Mouse (Mus musculus): ENCODE data around the gene Rbm33.

Rbm33 gene

DNA sequence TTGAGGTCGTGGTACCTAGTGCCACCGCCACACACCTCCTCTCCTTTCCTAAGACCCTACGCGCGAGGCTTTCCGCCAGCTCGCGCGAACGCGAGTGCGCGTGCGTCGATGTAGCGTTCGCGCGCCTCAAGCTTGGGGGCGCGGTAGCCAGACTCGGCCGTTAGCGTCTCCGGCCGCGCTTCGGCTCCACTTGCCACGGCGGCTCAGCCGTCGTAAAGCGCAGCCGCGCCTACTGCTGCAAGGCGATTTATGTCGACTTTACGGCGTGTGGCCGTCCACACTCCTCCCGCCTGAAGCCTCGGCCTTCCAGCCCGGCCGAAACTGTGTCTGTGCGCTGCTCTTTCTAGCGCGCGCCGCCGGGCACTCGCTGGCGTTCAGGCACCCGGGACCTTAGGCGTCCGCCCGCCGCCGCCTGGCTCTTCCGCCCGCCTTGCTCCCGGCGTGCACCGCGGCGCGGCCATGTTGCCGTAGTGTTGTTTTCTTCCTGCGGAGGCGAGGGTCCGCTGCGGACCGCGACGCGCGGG, at the start of gene Rbm33:
Rbm33 (plus strand) TSS at position 400 of the 524 bp plus-strand sequence.
- peak; percentile 88 for DNase-seq (ENCODE audit: low spot score)

GRCm38 (mm10) chr5:28267576-28267975, 49.3 kb upstream of the Rbm33 start:
- no peak for DNase-seq (ENCODE audit: low spot score)

DNA sequence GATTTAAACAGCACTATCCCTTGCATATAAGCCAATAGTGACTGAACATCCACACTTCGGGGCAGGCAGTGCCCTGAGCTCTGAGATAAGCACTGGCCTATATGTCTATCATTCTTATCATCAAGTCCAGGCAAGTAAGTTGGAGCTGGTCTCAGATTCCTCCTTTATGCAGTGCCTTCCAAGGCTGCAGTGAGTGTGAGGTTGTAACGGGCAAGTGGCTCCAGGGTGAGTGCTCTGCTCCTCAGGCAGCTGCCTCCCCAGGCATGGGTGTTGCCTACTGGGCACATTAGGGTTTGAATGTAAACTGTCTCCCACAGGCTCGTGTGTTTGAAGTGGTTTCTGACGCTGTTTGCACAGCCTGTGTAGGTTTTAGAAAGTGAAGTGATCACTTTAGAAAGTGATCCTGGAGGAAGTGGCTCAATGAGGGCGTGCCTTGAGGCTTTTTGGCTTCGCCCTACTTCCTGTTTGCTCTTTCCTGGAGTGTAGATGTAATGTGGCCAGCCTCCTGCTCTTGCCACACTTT, 47.4 kb upstream of the Rbm33 start:
- no peak for DNase-seq (ENCODE audit: low spot score)

DNA sequence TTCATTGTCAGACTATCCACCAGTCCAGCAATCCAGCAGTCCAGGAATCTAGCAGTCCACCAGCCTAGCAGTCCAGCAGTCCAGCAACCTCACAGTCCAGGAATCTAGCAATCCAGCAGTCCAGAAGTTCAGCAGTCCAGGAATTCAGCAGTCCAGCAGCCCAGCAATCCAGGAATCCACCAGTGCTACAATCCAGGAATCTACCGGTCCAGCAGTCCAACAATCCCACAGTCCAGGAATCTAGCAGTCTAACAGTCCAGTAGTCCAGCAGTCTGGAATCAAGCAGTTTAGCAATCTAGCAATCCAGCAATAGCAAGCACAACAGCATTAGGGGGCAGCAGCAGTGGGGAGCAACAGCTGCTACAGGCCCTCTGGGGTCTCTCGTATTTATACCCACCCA, 44.1 kb upstream of the Rbm33 start:
- DNase-seq (ENCODE audit: low spot score): peak; percentile 22

DNA sequence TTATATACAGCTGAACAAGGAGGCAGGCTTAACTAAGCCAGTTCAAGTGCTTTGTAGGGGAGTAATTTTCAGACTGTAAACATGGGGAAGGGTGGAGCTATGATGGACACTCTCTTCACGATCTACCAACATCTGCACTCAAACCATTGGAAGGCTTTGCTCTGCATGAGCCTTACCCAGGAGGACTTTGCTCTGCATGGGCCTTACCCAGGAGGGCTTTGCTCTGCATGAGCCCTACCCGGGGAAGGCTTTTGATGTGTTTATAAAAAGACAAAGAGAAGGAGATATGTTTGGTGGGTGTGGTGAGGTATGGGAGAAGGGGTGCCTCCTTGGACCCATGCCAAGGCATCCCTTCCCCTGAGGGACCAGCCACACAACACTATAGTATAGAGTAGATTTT, 39.6 kb upstream of the Rbm33 start:
- no peak for DNase-seq (ENCODE audit: low spot score)

DNA sequence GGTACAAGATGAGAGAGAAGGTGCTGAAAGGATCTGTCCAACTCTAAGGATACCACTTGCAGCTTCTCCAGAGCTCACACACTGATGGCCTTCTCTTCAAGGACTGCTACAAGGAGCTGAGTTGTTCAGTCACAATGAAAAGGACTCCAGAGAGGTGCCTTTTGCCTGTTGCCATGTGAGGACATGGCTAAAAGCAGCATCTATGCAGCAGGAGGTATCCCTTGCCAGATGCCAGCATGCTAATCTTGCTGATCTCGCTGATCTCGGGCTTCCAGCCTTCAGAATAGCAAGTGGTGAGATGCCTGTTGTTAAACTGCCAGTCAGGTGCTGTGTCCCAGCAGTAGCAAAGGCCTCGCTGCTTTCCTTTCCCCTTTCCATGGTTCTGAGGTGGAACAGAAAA, 27.8 kb upstream of the Rbm33 start:
- DNase-seq (ENCODE audit: low spot score): no peak

DNA sequence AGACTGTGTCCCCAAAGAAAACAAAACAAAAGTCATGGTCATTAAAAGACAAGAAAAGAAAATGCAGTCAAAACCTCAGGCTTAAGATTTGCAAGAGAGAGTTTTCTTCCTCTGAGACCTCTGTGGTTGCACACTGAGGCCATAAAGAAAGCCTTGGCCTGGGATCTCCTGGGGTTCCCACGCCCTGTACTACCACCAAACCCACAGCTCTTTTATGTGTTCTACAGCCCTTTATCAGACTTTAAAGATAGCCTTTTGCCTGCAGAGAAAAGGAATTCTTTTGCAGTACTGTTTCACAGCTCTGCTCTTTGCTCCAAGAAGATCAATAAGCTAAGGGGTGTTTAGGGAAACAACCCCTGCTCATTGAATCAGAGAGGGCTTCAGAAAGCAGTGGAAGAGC, 26.3 kb upstream of the Rbm33 start:
- no peak for DNase-seq (ENCODE audit: low spot score)

DNA sequence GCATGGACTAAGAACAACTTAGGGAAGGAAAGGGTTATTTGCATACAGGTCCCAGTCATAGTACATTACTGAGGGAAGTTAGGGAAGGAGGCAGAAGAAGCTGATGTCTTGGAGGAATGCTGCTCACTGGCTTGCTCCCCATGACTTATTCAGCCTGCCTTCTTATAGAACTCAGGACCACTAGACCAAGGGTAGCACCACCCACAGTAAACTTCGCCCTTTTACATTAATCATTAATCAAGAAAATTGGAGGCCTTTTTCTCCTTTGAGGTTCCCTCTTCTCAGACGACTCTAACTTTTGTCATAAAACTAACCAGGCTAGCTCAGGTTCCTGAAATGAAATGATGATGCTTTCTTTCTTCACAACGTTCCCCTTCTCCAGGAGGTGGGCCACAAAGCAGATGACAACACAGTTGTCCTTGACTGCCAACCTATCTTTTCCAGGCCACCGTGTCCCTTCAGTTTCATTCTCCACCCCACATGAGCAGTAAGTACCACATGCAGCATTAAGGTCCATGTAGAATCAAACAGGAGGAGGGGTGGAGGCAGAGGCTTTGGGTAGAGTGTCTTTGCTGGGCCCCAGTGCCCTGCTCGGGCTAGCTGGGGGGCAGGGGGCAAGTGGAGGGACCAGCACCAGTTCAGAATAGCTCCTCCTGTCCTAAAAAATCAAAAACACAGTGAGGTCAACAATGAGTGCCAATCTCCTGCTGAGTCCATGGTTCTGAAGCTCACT, 25.6 kb upstream of the Rbm33 start:
- DNase-seq (ENCODE audit: low spot score): no peak

DNA sequence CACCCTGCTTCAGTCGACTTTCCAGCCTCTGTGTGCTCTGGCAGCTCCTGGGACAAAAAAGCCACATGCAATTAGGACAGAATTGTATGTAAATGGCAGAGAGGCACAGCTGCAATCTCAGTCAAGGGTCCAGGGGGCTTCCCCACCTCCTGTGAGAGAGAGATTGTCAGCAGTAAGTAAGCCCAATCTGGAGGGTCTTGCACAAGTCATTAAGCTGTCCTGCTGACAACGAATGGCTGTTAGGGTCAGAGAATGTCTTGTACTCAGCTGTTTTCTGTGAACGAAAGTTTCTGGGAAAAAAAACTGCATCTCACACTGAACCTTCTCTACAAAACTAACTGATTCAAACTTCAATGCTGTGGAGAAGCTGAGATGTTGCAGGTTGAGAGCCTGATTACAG, 24.6 kb upstream of the Rbm33 start:
- no peak for DNase-seq (ENCODE audit: low spot score)

GRCm38 (mm10) chr5:28293990-28294389, 22.9 kb upstream of the Rbm33 start:
- DNase-seq (ENCODE audit: low spot score): peak; percentile 47

DNA sequence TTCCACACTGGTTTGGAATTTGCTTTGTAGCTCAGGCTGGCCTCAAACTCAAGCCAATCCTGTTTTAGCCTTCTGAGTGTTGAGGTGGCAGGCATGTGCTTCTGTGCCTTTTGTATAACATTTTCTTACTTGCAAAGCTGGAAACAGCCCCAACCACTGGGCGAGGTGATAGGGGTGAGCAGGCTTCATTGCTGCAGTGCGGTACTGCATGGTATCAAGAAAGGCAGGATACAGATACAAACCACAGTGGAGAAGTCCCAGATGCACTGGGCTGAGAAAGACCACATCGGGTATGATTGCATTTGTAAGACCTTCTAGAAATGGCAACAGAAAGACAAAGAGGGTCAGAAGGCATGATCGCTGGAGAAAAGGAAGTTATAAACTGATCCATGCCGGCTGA, 18.8 kb upstream of the Rbm33 start:
- DNase-seq (ENCODE audit: low spot score): no peak

DNA sequence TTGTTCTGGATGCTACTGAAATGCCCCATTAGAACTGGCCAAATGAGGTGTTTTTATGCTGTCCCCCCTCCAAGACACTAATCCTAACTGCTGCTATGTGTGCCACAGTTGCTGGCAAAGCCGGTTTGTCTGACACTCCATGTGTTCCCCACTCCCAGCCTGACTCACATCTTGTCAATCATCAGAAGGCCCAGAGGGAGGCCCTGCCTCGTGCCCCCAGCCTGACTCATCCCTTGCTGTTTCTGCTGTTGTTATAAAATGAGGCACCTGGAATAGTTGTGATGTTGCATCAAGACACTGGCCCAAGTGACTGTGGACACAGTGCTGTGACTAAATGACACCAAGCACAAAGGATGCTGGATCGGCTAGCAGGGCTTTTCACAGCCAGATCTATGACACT, 18.2 kb upstream of the Rbm33 start:
- DNase-seq (ENCODE audit: low spot score): no peak

DNA sequence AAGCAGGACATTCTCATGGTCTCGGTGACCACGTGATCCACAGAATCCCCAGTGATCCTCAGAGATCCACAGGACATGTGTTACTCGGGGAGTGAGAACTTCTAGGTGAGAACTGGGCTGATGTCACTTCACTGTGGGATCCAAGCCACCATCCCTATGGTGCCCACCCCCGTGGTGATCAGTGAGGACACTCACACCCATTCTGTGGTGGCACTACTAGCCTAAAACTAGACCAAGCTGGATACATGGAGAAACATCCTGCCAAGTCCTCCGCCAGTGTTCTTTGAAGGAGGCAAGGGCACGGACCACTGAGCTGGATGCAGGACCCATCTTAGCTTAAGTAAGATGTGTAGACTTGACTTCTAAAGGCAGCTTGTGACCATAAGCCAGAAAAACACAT, 17.6 kb upstream of the Rbm33 start:
- DNase-seq (ENCODE audit: low spot score): no peak

DNA sequence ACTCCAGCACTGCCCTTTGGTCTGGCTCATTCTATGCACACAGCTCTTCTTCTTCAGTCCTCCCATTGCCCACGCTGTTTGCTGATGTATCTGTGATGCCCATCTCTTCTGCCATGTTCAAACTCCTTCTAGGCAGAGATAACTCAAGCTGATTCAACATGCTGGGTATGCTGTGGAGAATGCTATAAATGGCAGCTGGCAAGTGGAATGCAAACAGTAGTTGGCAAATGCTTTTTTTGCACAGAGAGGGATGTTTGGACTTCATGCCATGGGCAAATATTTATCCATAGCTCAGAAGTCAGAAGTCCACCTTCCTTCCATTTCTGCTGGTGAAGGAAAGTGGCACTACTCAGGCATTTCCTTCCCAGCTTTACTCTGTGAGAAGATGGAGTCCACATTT, 14.2 kb upstream of the Rbm33 start:
- DNase-seq (ENCODE audit: low spot score): no peak

GRCm38 (mm10) chr5:28304551-28304950, 12.4 kb upstream of the Rbm33 start:
- no peak for DNase-seq (ENCODE audit: low spot score)

- no peak for DNase-seq (ENCODE audit: low spot score)
Measured at GRCm38 (mm10) chr5:28315526-28315925, 1.4 kb upstream of the Rbm33 start.

GRCm38 (mm10) chr5:28316151-28316721, 685 bp upstream of the Rbm33 start:
- DNase-seq (ENCODE audit: low spot score): no peak

GRCm38 (mm10) chr5:28317253-28317916, 464 bp downstream of the Rbm33 start:
- no peak for DNase-seq (ENCODE audit: low spot score)

DNA sequence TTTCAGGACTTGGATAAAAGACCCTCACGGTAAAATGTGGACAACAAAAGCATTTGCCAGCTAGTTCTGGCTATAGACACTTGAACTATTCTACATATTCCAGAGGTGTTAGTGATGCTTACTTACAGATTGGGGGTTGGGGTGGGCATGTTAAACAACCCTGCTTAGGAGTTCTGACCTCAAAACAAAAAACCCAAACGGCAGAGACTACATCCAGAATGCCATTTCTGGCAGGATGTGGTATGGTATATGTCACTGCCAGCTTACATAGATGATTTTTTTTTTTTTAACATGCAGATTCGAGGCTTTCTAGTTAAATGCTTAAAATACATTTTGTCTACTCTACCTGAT, 971 bp downstream of the Rbm33 start:
- DNase-seq (ENCODE audit: low spot score): peak; percentile 2

- DNase-seq (ENCODE audit: low spot score): no peak
Measured at GRCm38 (mm10) chr5:28318671-28319070, 1.8 kb downstream of the Rbm33 start.

GRCm38 (mm10) chr5:28321769-28322168, 4.8 kb downstream of the Rbm33 start:
- DNase-seq (ENCODE audit: low spot score): no peak

DNA sequence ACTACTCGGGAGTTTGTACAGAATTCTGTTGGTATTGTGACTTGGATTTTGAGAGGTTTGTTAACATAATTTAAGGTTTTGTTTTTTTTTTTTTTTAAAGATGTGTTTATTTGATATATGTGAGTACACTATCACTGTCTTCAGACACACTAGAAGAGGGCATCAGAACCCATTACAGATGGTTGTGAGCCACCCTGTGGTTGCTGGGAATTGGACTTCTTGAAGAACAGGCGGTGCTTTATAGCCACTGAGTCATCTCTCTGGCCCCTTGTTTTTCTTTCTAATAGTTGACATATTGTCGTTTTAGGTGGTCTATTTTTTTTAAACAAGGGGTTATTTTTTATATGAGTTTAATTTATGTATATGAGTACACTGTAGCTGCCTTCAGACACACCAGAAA, 5.3 kb downstream of the Rbm33 start:
- DNase-seq (ENCODE audit: low spot score): no peak

- DNase-seq (ENCODE audit: low spot score): no peak
Measured at GRCm38 (mm10) chr5:28323822-28324221, 6.9 kb downstream of the Rbm33 start.

Data from yolk sac, embryonic 10.5 days (tissue).